Mouse (Mus musculus): Measurements from ENCODE around the gene Ccl22.

DNA sequence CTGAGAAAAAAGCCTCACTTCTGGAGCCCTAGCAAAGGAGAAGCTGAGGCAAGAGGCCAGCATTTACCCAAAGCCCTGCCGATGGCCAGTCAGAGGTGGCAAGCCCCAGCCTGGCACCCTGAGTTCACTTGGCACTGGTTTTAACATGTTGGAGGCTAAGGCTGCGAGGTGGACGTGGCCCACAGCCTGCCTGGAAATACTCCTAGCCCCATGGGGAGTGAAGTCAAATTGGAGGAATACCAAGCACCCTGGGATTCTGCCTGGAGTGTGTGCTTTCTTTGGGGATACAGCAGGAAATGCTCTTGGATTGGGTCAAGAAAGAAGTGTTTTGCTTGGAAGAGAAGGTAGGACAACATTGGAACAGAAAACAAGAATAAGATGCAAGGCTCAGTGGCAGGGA is 29.5 kb upstream of the Ccl22 start:
- no peak for TF ChIP-seq CTCF (IDR thresholded peaks at IDR 0.05; ENCODE audit: insufficient read depth, low read depth, low read length)
- no peak for TF ChIP-seq POLR2A (IDR thresholded peaks at IDR 0.05; ENCODE audit: insufficient read depth, low read depth, low read length)

Measured in olfactory bulb, adult 2 months (tissue).